Mouse (Mus musculus): ENCODE measurements around the gene Sbno2. TPM values are rescaled to one million over a fixed set of nuclear protein-coding genes. Genes with fewer than 3 reads are reported as not detected.

The Sbno2 gene
- polyA plus RNA-seq, 1 experiment from 2014 or later, result 15.0 TPM

- H3K27me3 ChIP-seq (replicated peaks), result no peaks in the 10 kb centered on the region
- peak within 1 kb of the TSS; percentile 91 for H3K9ac ChIP-seq
- H3K27ac ChIP-seq, result peak within 1 kb of the TSS; percentile 98
- peak within 1 kb of the TSS; percentile 85 for H3K4me3 ChIP-seq
- H3K36me3 ChIP-seq, result peaks cover 71% of the 10 kb centered on the region
- H3K9me3 ChIP-seq (replicated peaks), result no peaks in the 10 kb centered on the region
- H3K4me1 ChIP-seq, result peaks cover 87% of the 10 kb centered on the region
- peak within 1 kb of the TSS; percentile 98 for H3K4me2 ChIP-seq
- WGBS (ENCODE audit: insufficient replicate concordance), result 1% methylated on average over 39 of the region's 42 CpGs
- ATAC-seq, result peak; percentile 42
These were observed 42.6 kb upstream of the Sbno2 start, which contains the start of gene Midn for GRCm38 (mm10) chr10:80147719-80148601. TSS of gene Midn (plus strand) at chr10:80148272.

GRCm38 (mm10) chr10:80147146-80147718, 41.9 kb upstream of the Sbno2 start:
- Histone ChIP-seq H3K36me3 (peaks cover 64% of the 10 kb centered on the region), H3K4me1 (peaks cover 85% of the 10 kb centered on the region), H3K27me3 (replicated peaks) (no peaks in the 10 kb centered on the region), H3K27ac (peak overlapping the region; percentile 98), H3K4me2 (peak overlapping the region; percentile 98), H3K9ac (peak overlapping the region; percentile 91), H3K9me3 (replicated peaks) (no peaks in the 10 kb centered on the region), H3K4me3 (peak overlapping the region; percentile 85)
- no peak for ATAC-seq
- 23% methylated on average over 5 of the region's 5 CpGs for WGBS (ENCODE audit: insufficient replicate concordance)

GRCm38 (mm10) chr10:80146568-80147011, 41.2 kb upstream of the Sbno2 start:
- no peaks in the 10 kb centered on the region for H3K27me3 ChIP-seq (replicated peaks)
- H3K36me3 ChIP-seq, result peaks cover 57% of the 10 kb centered on the region
- H3K4me3 ChIP-seq, result 0 out of 2 replicates have a peak overlapping the region, but pooled peaks have one; percentile 85
- H3K9ac ChIP-seq, result peak overlapping the region; percentile 91
- peaks cover 82% of the 10 kb centered on the region for H3K4me1 ChIP-seq
- peak overlapping the region; percentile 98 for H3K4me2 ChIP-seq
- 61% methylated on average over 4 of the region's 4 CpGs for WGBS (ENCODE audit: insufficient replicate concordance)
- peak overlapping the region; percentile 98 for H3K27ac ChIP-seq
- no peaks in the 10 kb centered on the region for H3K9me3 ChIP-seq (replicated peaks)
- no peak for ATAC-seq

- H3K4me3 ChIP-seq, result peak overlapping the region; percentile 5; the same call in 1 of the 2 replicates
- H3K4me2 ChIP-seq, result peak overlapping the region; percentile 98
- WGBS (ENCODE audit: insufficient replicate concordance), result 68% methylated on average over 6 of the region's 6 CpGs
- peaks cover 50% of the 10 kb centered on the region for H3K36me3 ChIP-seq
- H3K9me3 ChIP-seq (replicated peaks), result no peaks in the 10 kb centered on the region
- H3K27me3 ChIP-seq (replicated peaks), result no peaks in the 10 kb centered on the region
- H3K9ac ChIP-seq, result peak overlapping the region; percentile 91
- H3K27ac ChIP-seq, result peak overlapping the region; percentile 98
- H3K4me1 ChIP-seq, result peaks cover 81% of the 10 kb centered on the region
- no peak for ATAC-seq
These were observed 40.5 kb upstream of the Sbno2 start for GRCm38 (mm10) chr10:80145896-80146295.

DNA sequence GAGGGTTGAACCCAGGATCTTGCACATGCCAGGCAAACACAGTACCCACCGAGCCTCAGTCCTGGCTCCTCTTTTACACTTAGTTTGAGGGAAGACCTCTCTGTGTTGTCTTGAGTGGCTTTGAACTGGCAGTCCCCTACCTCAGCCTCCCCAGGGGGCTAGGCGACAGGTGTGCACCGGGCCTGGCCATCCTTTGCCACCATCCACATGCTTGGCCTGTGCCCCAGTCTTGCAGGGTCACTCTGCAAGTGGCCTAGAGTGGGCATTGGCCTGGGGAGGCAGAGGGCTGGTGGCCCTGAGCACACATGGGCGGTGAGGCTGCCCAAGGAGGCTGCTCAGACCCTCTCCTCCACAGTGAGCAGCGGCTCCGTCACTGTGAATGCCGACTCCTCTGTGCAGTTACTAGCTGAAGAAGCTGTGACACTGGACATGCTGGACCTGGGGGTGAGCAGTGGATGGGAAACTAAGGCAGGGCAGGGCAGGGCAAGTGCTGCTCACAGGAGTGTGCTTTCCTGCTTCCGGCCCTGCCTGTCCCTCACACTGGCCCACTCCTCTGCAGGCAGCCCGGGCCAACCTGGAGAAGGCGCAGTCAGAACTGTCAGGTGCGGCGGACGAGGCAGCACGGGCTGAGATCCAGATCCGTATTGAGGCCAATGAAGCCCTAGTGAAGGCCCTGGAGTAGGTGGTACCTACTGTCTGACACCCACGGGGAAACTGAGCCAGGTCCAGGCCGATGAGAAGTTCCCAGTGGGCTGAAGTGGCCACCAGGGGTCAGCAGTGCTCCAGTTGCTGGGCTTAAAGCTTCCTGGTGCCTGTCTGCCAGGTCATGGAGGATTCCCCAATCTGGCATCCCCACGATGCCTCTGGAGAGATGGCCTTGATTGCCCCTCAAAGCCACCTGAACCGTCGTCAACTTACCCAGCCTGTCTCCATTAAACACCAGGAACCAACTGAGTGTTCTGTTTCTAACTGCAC, 39.8 kb upstream of the Sbno2 start:
- Histone ChIP-seq H3K36me3 (peaks cover 43% of the 10 kb centered on the region), H3K9me3 (replicated peaks) (no peaks in the 10 kb centered on the region), H3K9ac (peak overlapping the region; percentile 91), H3K27ac (peak overlapping the region; percentile 98), H3K27me3 (replicated peaks) (no peaks in the 10 kb centered on the region; the same call in 1 of the 2 replicates), H3K4me1 (peaks cover 81% of the 10 kb centered on the region), H3K4me2 (peak overlapping the region; percentile 98), H3K4me3 (peak overlapping the region; percentile 5; the same call in 1 of the 2 replicates)
- ATAC-seq, result no peak
- 78% methylated on average over 20 of the region's 20 CpGs for WGBS (ENCODE audit: insufficient replicate concordance)

- Histone ChIP-seq H3K27ac (peak overlapping the region; percentile 57; the same call in 1 of the 2 replicates), H3K9ac (0 out of 2 replicates have a peak overlapping the region, but pooled peaks have one; percentile 91), H3K4me1 (peaks cover 84% of the 10 kb centered on the region), H3K27me3 (replicated peaks) (peaks cover 9% of the 10 kb centered on the region), H3K4me3 (no peak overlapping the region), H3K9me3 (replicated peaks) (no peaks in the 10 kb centered on the region), H3K4me2 (no peak overlapping the region), H3K36me3 (peaks cover 38% of the 10 kb centered on the region)
- 90% methylated on average over 12 of the region's 12 CpGs for WGBS (ENCODE audit: insufficient replicate concordance)
- ATAC-seq, result no peak
These were observed 38.8 kb upstream of the Sbno2 start for GRCm38 (mm10) chr10:80144159-80144558.

DNA sequence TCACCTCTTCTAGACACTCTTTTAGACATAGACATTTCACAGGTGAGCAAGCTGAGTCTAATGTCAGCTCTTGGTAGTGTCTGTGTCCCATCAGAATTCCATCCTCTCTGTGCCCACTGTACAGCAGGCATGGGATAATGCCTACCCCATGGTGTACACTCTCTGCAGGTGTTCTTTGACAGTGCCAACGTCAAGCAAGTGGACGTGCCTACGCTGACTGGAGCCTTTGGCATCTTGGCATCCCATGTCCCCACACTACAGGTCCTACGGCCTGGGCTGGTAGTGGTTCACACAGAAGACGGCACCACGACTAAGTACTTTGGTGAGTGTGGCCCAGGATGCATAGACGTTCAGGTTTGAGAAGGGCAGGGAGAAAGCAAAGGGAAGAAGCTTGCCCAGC, 38.3 kb upstream of the Sbno2 start:
- ATAC-seq, result no peak
- H3K27ac ChIP-seq, result no peak overlapping the region; the same call in 1 of the 2 replicates
- peaks cover 14% of the 10 kb centered on the region for H3K27me3 ChIP-seq (replicated peaks)
- peak overlapping the region; percentile 90 for H3K4me2 ChIP-seq
- H3K4me1 ChIP-seq, result peaks cover 89% of the 10 kb centered on the region
- peaks cover 38% of the 10 kb centered on the region for H3K36me3 ChIP-seq
- H3K9me3 ChIP-seq (replicated peaks), result no peaks in the 10 kb centered on the region
- WGBS (ENCODE audit: insufficient replicate concordance), result 86% methylated on average over 7 of the region's 7 CpGs
- H3K9ac ChIP-seq, result no peak overlapping the region
- H3K4me3 ChIP-seq, result peak overlapping the region; percentile 76; the same call in 1 of the 2 replicates

GRCm38 (mm10) chr10:80142530-80142925, 37.2 kb upstream of the Sbno2 start:
- Histone ChIP-seq H3K27ac (peak overlapping the region; percentile 94), H3K9ac (peak overlapping the region; percentile 88), H3K9me3 (replicated peaks) (no peaks in the 10 kb centered on the region), H3K4me1 (peaks cover 92% of the 10 kb centered on the region), H3K4me3 (peak overlapping the region; percentile 76), H3K36me3 (peaks cover 38% of the 10 kb centered on the region), H3K27me3 (replicated peaks) (peaks cover 25% of the 10 kb centered on the region), H3K4me2 (peak overlapping the region; percentile 90)
- under 1% methylated on average over 15 of the region's 15 CpGs for WGBS (ENCODE audit: insufficient replicate concordance)
- peak; percentile 19; the same call in 1 of the 2 replicates for ATAC-seq

- under 1% methylated on average over 43 of the region's 43 CpGs for WGBS (ENCODE audit: insufficient replicate concordance)
- Histone ChIP-seq H3K4me2 (peak overlapping the region; percentile 90), H3K27ac (peak overlapping the region; percentile 94), H3K36me3 (peaks cover 36% of the 10 kb centered on the region), H3K4me1 (peaks cover 92% of the 10 kb centered on the region), H3K9ac (peak overlapping the region; percentile 88), H3K4me3 (peak overlapping the region; percentile 76), H3K9me3 (replicated peaks) (no peaks in the 10 kb centered on the region), H3K27me3 (replicated peaks) (peaks cover 31% of the 10 kb centered on the region)
- peak; percentile 81 for ATAC-seq
These were observed 36.6 kb upstream of the Sbno2 start for GRCm38 (mm10) chr10:80141786-80142529.

GRCm38 (mm10) chr10:80141243-80141642, 35.9 kb upstream of the Sbno2 start:
- Histone ChIP-seq H3K4me3 (peak overlapping the region; percentile 76), H3K4me2 (peak overlapping the region; percentile 90), H3K9me3 (replicated peaks) (no peaks in the 10 kb centered on the region), H3K4me1 (peaks cover 92% of the 10 kb centered on the region), H3K27ac (peak overlapping the region; percentile 94), H3K9ac (peak overlapping the region; percentile 71), H3K27me3 (replicated peaks) (peaks cover 38% of the 10 kb centered on the region), H3K36me3 (peaks cover 30% of the 10 kb centered on the region)
- peak; percentile 80 for ATAC-seq
- WGBS (ENCODE audit: insufficient replicate concordance), result 0% methylated on average over 29 of the region's 29 CpGs

Data from liver, embryonic 12.5 days (tissue).